Mouse (Mus musculus) induced T-regulatory cell, adult 2 months (primary cell): ENCODE results near the gene Tdrd1.

Experiments used
- DNase-seq: peaks from one replicate; pipeline ENCODE4 v3.0.0-alpha.2; 2012; ENCODE audit warnings: low read depth

Tdrd1 gene

GRCm38 (mm10) chr19:56829267-56829666 is 3.3 kb downstream of the Tdrd1 start:
- no peak for DNase-seq

- no peak for DNase-seq
Measured at GRCm38 (mm10) chr19:56830163-56830562, 4.2 kb downstream of the Tdrd1 start.

GRCm38 (mm10) chr19:56835340-56835739 is 9.3 kb downstream of the Tdrd1 start:
- DNase-seq, result no peak

GRCm38 (mm10) chr19:56838942-56839706 is 13.1 kb downstream of the Tdrd1 start:
- no peak for DNase-seq

GRCm38 (mm10) chr19:56842974-56843373 is 17.0 kb downstream of the Tdrd1 start:
- no peak for DNase-seq

- no peak for DNase-seq
Measured at GRCm38 (mm10) chr19:56852590-56852989, 26.6 kb downstream of the Tdrd1 start.

GRCm38 (mm10) chr19:56856455-56856854 is 30.4 kb downstream of the Tdrd1 start:
- DNase-seq, result no peak

- DNase-seq, result no peak
Measured at GRCm38 (mm10) chr19:56867701-56868100, 41.7 kb downstream of the Tdrd1 start.

GRCm38 (mm10) chr19:56873816-56874600 is 48.0 kb downstream of the Tdrd1 start, which contains the start of gene Vwa2:
Gene Vwa2 (plus strand): TSS chr19:56874249.
- DNase-seq, result no peak

GRCm38 (mm10) chr19:56874601-56875315 is 48.7 kb downstream of the Tdrd1 start:
- DNase-seq, result no peak

- DNase-seq, result no peak
Measured at GRCm38 (mm10) chr19:56877364-56877763, 51.4 kb downstream of the Tdrd1 start.

GRCm38 (mm10) chr19:56887879-56888278 is 61.9 kb downstream of the Tdrd1 start:
- DNase-seq, result no peak

GRCm38 (mm10) chr19:56888654-56889053 is 62.6 kb downstream of the Tdrd1 start:
- no peak for DNase-seq

- no peak for DNase-seq
Measured at GRCm38 (mm10) chr19:56891438-56891837, 65.4 kb downstream of the Tdrd1 start.

- DNase-seq, result no peak
Measured at GRCm38 (mm10) chr19:56892586-56892985, 66.6 kb downstream of the Tdrd1 start.

- no peak for DNase-seq
Measured at GRCm38 (mm10) chr19:56893326-56893725, 67.3 kb downstream of the Tdrd1 start.

- no peak for DNase-seq
Measured at GRCm38 (mm10) chr19:56897654-56898053, 71.6 kb downstream of the Tdrd1 start.

GRCm38 (mm10) chr19:56904095-56904494 is 78.1 kb downstream of the Tdrd1 start:
- DNase-seq, result no peak

- DNase-seq, result no peak
Measured at GRCm38 (mm10) chr19:56905395-56905794, 79.4 kb downstream of the Tdrd1 start.

GRCm38 (mm10) chr19:56907850-56908249 is 81.8 kb downstream of the Tdrd1 start:
- no peak for DNase-seq

GRCm38 (mm10) chr19:56908472-56909270 is 82.7 kb downstream of the Tdrd1 start:
- DNase-seq, result peak; percentile 46

GRCm38 (mm10) chr19:56910561-56910960 is 84.6 kb downstream of the Tdrd1 start:
- no peak for DNase-seq
